In genomic region chr2:69115921-69116320, GRCm38 (mm10) we compare ENCODE assay signal across 29 mouse cellular contexts. TPM values are rescaled to one million over a fixed set of nuclear protein-coding genes. Genes with fewer than 3 reads are reported as not detected.
DNase-seq lines count a peak whose midpoint lies in the region; ATAC-seq and TF ChIP-seq lines count a peak whose summit lies in the region.
"Had no signal": no experiment of that assay in that cellular context is flagged by ENCODE, and none has a peak within 500 bp of the region (broad histone marks: within the 10 kb centered on the region; RNA-seq: fewer than 3 reads in every experiment).

No protein-coding gene starts in this region.

- H3K27me3 ChIP-seq in forebrain, embryonic 13.5 days = no peaks in the 10 kb centered on the region
- no peaks in the 10 kb centered on the region for H3K27me3 ChIP-seq in forebrain, embryonic 11.5 days (ENCODE audit: control insufficient read depth, insufficient read depth, low read length)
- H3K27me3 ChIP-seq in hindbrain, embryonic 15.5 days = no peaks in the 10 kb centered on the region
- no peaks in the 10 kb centered on the region for H3K27me3 ChIP-seq in hindbrain, embryonic 10.5 days (ENCODE audit: insufficient read depth, poor library complexity, severe bottlenecking)
- no peaks in the 10 kb centered on the region for H3K27me3 ChIP-seq in midbrain, postnatal 0 days (ENCODE audit: insufficient read depth, low read length)
- no peaks in the 10 kb centered on the region for H3K27me3 ChIP-seq in midbrain, embryonic 15.5 days (replicated peaks)
- H3K27me3 ChIP-seq in forebrain, postnatal 0 days (ENCODE audit: insufficient read depth, low read length) = no peaks in the 10 kb centered on the region
- H3K27me3 ChIP-seq: heart, embryonic 12.5 days; limb, embryonic 15.5 days; liver, embryonic 13.5 days; megakaryocyte, embryonic 14.5 days; midbrain, embryonic 12.5 days; neural tube, embryonic 15.5 days had no signal

- no peak overlapping the region for H3K4me2 ChIP-seq in forebrain, embryonic 13.5 days
- H3K4me2 ChIP-seq in forebrain, embryonic 11.5 days (ENCODE audit: low read depth, low read length, severe bottlenecking) = no peak overlapping the region
- H3K4me2 ChIP-seq in hindbrain, embryonic 15.5 days = no peak overlapping the region
- H3K4me2 ChIP-seq in midbrain, postnatal 0 days (ENCODE audit: low read depth, low read length, poor library complexity, severe bottlenecking) = no peak overlapping the region
- no peak overlapping the region for H3K4me2 ChIP-seq in midbrain, embryonic 15.5 days
- no peak overlapping the region for H3K4me2 ChIP-seq in forebrain, postnatal 0 days (ENCODE audit: low read depth)
- H3K4me2 ChIP-seq: heart, embryonic 12.5 days; limb, embryonic 15.5 days; liver, embryonic 13.5 days; midbrain, embryonic 12.5 days; neural tube, embryonic 15.5 days had no signal

- no peak overlapping the region for H3K4me3 ChIP-seq in forebrain, embryonic 13.5 days
- no peak overlapping the region for H3K4me3 ChIP-seq in forebrain, embryonic 11.5 days (ENCODE audit: low read depth, low read length)
- no peak overlapping the region for H3K4me3 ChIP-seq in hindbrain, embryonic 15.5 days
- no peak overlapping the region for H3K4me3 ChIP-seq in hindbrain, embryonic 10.5 days
- no peak overlapping the region for H3K4me3 ChIP-seq in midbrain, postnatal 0 days (ENCODE audit: low read depth, low read length)
- no peak overlapping the region for H3K4me3 ChIP-seq in midbrain, embryonic 15.5 days
- no peak overlapping the region for H3K4me3 ChIP-seq in forebrain, postnatal 0 days (ENCODE audit: low read depth, low read length)
- H3K4me3 ChIP-seq: erythroblast, embryonic 14.5 days; heart, embryonic 12.5 days; limb, embryonic 10.5 days; limb, embryonic 15.5 days; liver, embryonic 13.5 days; megakaryocyte, embryonic 14.5 days; midbrain, embryonic 12.5 days; neural tube, embryonic 15.5 days had no signal

- H3K36me3 ChIP-seq in forebrain, embryonic 13.5 days (ENCODE audit: poor library complexity, severe bottlenecking) = peaks cover 11% of the 10 kb centered on the region
- no peaks in the 10 kb centered on the region for H3K36me3 ChIP-seq in forebrain, embryonic 11.5 days (ENCODE audit: control insufficient read depth, insufficient read depth, low read length)
- peaks cover 14% of the 10 kb centered on the region for H3K36me3 ChIP-seq in hindbrain, embryonic 15.5 days
- H3K36me3 ChIP-seq in hindbrain, embryonic 10.5 days = peaks cover 10% of the 10 kb centered on the region
- no peaks in the 10 kb centered on the region for H3K36me3 ChIP-seq in midbrain, postnatal 0 days (ENCODE audit: insufficient read depth, low read length)
- 0 out of 2 replicates have a peak, but pooled peaks cover 5% of the 10 kb centered on the region for H3K36me3 ChIP-seq in midbrain, embryonic 15.5 days (replicated peaks)
- H3K36me3 ChIP-seq in forebrain, postnatal 0 days (ENCODE audit: insufficient read depth) = no peaks in the 10 kb centered on the region
- H3K36me3 ChIP-seq: limb, embryonic 15.5 days had no signal

- no peaks in the 10 kb centered on the region; the same call in 1 of the 2 replicates for H3K9me3 ChIP-seq in forebrain, embryonic 13.5 days (replicated peaks)
- H3K9me3 ChIP-seq in forebrain, embryonic 11.5 days (ENCODE audit: control insufficient read depth, low read length) = no peaks in the 10 kb centered on the region; the same call in 1 of the 2 replicates
- no peaks in the 10 kb centered on the region for H3K9me3 ChIP-seq in hindbrain, embryonic 15.5 days
- H3K9me3 ChIP-seq in hindbrain, embryonic 10.5 days = peaks cover 6% of the 10 kb centered on the region; the same call in 1 of the 2 replicates
- H3K9me3 ChIP-seq in midbrain, postnatal 0 days (ENCODE audit: low read length) = no peaks in the 10 kb centered on the region
- no peaks in the 10 kb centered on the region for H3K9me3 ChIP-seq in midbrain, embryonic 15.5 days
- no peaks in the 10 kb centered on the region for H3K9me3 ChIP-seq in forebrain, postnatal 0 days (ENCODE audit: low read length)
- H3K9me3 ChIP-seq: limb, embryonic 10.5 days; liver, embryonic 13.5 days; midbrain, embryonic 12.5 days; neural tube, embryonic 15.5 days had no signal

- 89% methylated on average over 3 of the region's 3 CpGs for WGBS in forebrain, embryonic 13.5 days
- 91% methylated on average over 3 of the region's 3 CpGs for WGBS in forebrain, embryonic 11.5 days
- WGBS in hindbrain, embryonic 15.5 days = 84% methylated on average over 3 of the region's 3 CpGs
- WGBS in hindbrain, embryonic 10.5 days = 91% methylated on average over 3 of the region's 3 CpGs
- 89% methylated on average over 3 of the region's 3 CpGs for WGBS in midbrain, postnatal 0 days
- whole genome bisulfite sequencing in midbrain, embryonic 15.5 days = 91% methylated on average over 3 of the region's 3 CpGs
- 60% methylated on average over 3 of the region's 3 CpGs for WGBS in forebrain, postnatal 0 days

- no peak for DNase-seq in forebrain, embryonic 11.5 days (ENCODE audit: low spot score)
- DNase-seq in hindbrain, embryonic 10.5 days (ENCODE audit: low spot score) = no peak
- peak; percentile 9 for DNase-seq in midbrain, postnatal 0 days (ENCODE audit: low spot score)
- DNase-seq in forebrain, postnatal 0 days = peak; percentile 42
- no peak for DNase-seq in ovary, postnatal 14 days (ENCODE audit: low spot score)
- DNase-seq: adrenal gland, postnatal 25 days; cerebellum, adult 2 months; gastrocnemius, postnatal 14 days; kidney, adult 11 months; kidney, postnatal 14 days; layer of hippocampus, postnatal 36 days; liver, embryonic 13.5 days; lung, adult 18-20 months; lung, postnatal 4 days; right cerebral cortex, postnatal 25 days; spleen, adult 18-20 months; thymus, adult 2 months; thymus, postnatal 36 days had no signal

- no peak for TF ChIP-seq CTCF in midbrain, postnatal 0 days (IDR thresholded peaks at IDR 0.05)
- no peak for TF ChIP-seq CTCF in forebrain, postnatal 0 days (IDR thresholded peaks at IDR 0.05; ENCODE audit: low read depth)

- H3K4me1 ChIP-seq in forebrain, embryonic 13.5 days = peaks cover 2% of the 10 kb centered on the region; the same call in 1 of the 2 replicates
- H3K4me1 ChIP-seq in forebrain, embryonic 11.5 days (replicated peaks; ENCODE audit: control insufficient read depth, insufficient read depth, low read length) = no peaks in the 10 kb centered on the region
- H3K4me1 ChIP-seq in hindbrain, embryonic 15.5 days (replicated peaks) = no peaks in the 10 kb centered on the region; the same call in 1 of the 2 replicates
- H3K4me1 ChIP-seq in hindbrain, embryonic 10.5 days (replicated peaks) = 0 out of 2 replicates have a peak, but pooled peaks cover 4% of the 10 kb centered on the region
- H3K4me1 ChIP-seq in midbrain, postnatal 0 days (ENCODE audit: insufficient read depth, low read length) = no peaks in the 10 kb centered on the region
- no peaks in the 10 kb centered on the region for H3K4me1 ChIP-seq in midbrain, embryonic 15.5 days
- no peaks in the 10 kb centered on the region for H3K4me1 ChIP-seq in forebrain, postnatal 0 days (ENCODE audit: insufficient read depth)
- H3K4me1 ChIP-seq: heart, embryonic 12.5 days; limb, embryonic 10.5 days; limb, embryonic 15.5 days; liver, embryonic 13.5 days; midbrain, embryonic 12.5 days had no signal

- peak; percentile 36; the same call in 1 of the 2 replicates for ATAC-seq in forebrain, embryonic 13.5 days
- no peak for ATAC-seq in forebrain, embryonic 11.5 days (replicated peaks; ENCODE audit: low FRiP score)
- 0 out of 2 replicates have a peak, but pooled peaks have one; percentile 37 for ATAC-seq in hindbrain, embryonic 15.5 days (ENCODE audit: low FRiP score, low read depth)
- ATAC-seq in midbrain, postnatal 0 days (ENCODE audit: low FRiP score) = no peak
- ATAC-seq in midbrain, embryonic 15.5 days (replicated peaks) = no peak
- ATAC-seq in forebrain, postnatal 0 days = peak; percentile 56

- H3K9ac ChIP-seq in forebrain, embryonic 13.5 days = no peak overlapping the region
- H3K9ac ChIP-seq in forebrain, embryonic 11.5 days (ENCODE audit: low read length) = no peak overlapping the region
- H3K9ac ChIP-seq in hindbrain, embryonic 15.5 days = no peak overlapping the region
- no peak overlapping the region for H3K9ac ChIP-seq in midbrain, postnatal 0 days (replicated peaks; ENCODE audit: low read length, poor library complexity, severe bottlenecking)
- no peak overlapping the region for H3K9ac ChIP-seq in midbrain, embryonic 15.5 days
- H3K9ac ChIP-seq in forebrain, postnatal 0 days = no peak overlapping the region
- H3K9ac ChIP-seq: heart, embryonic 12.5 days; limb, embryonic 15.5 days; liver, embryonic 13.5 days; midbrain, embryonic 12.5 days; neural tube, embryonic 15.5 days had no signal

- H3K27ac ChIP-seq in forebrain, embryonic 13.5 days = no peak overlapping the region
- no peak overlapping the region for H3K27ac ChIP-seq in forebrain, embryonic 11.5 days (ENCODE audit: low read depth, low read length)
- H3K27ac ChIP-seq in hindbrain, embryonic 15.5 days (replicated peaks) = no peak overlapping the region
- H3K27ac ChIP-seq in hindbrain, embryonic 10.5 days = no peak overlapping the region
- no peak overlapping the region for H3K27ac ChIP-seq in midbrain, postnatal 0 days (ENCODE audit: low read depth, low read length)
- H3K27ac ChIP-seq in midbrain, embryonic 15.5 days = no peak overlapping the region
- H3K27ac ChIP-seq in forebrain, postnatal 0 days (ENCODE audit: low read depth, low read length) = peak overlapping the region; percentile 21; the same call in 1 of the 2 replicates
- H3K27ac ChIP-seq: limb, embryonic 10.5 days; limb, embryonic 15.5 days; liver, embryonic 13.5 days; midbrain, embryonic 12.5 days; neural tube, embryonic 15.5 days had no signal

RNA-seq across cellular contexts. Expression of gene Nostrin, which starts 19.7 kb away (rescaled TPM):
- 0.53 and 0.96 TPM in 2 replicates for polyA plus RNA-seq in forebrain, embryonic 13.5 days (2015; fragmentation: Nextera tagmentation; extraction: Ambion mirVana)
- polyA plus RNA-seq in forebrain, embryonic 11.5 days (2014; fragmentation: Nextera tagmentation; extraction: Ambion mirVana) = 0.92 and 1.1 TPM in 2 replicates
- polyA plus RNA-seq in hindbrain, embryonic 15.5 days (2015; fragmentation: Nextera tagmentation; extraction: Ambion mirVana) = 1.6 TPM in 2 replicates
- 0.41 and 0.75 TPM in 2 replicates for polyA plus RNA-seq in hindbrain, embryonic 10.5 days (2016; fragmentation: Nextera tagmentation; extraction: Ambion mirVana)
- 3.5 and 6.1 TPM in 2 replicates for total RNA-seq in midbrain, postnatal 0 days (2014; rRNA removed)
- 2.2 and 2.3 TPM in 2 replicates for polyA plus RNA-seq in midbrain, postnatal 0 days (2015; fragmentation: Nextera tagmentation; extraction: Ambion mirVana)
- polyA plus RNA-seq in midbrain, embryonic 15.5 days (2015; fragmentation: Nextera tagmentation; extraction: Ambion mirVana) = 1.1 and 1.7 TPM in 2 replicates
- 2.6 and 5.5 TPM in 2 replicates for total RNA-seq in forebrain, postnatal 0 days (2014; rRNA removed)
- polyA plus RNA-seq in forebrain, postnatal 0 days (2015; fragmentation: Nextera tagmentation; extraction: Ambion mirVana) = 2.8 and 3.1 TPM in 2 replicates
- total RNA-seq: hematopoietic stem cell, adult 5-6 weeks had no signal
- polyA plus RNA-seq: erythroblast, embryonic 14.5 days had no signal

Comparison
In these comparisons a context has a peak if more than half of its experiments do, and no peak if none do; other contexts are left out.
1. ATAC-seq: peak in forebrain, embryonic 13.5 days (single experiment), hindbrain, embryonic 15.5 days (single experiment) and forebrain, postnatal 0 days (single experiment); none in forebrain, embryonic 11.5 days (single experiment), midbrain, postnatal 0 days (single experiment) and midbrain, embryonic 15.5 days (single experiment).
2. DNase-seq: peak in midbrain, postnatal 0 days (single experiment) and forebrain, postnatal 0 days (single experiment); none in forebrain, embryonic 11.5 days (single experiment), hindbrain, embryonic 10.5 days (single experiment) and ovary, postnatal 14 days (single experiment).